Mouse (Mus musculus): ENCODE measurements around the gene Chtop. TPM values are rescaled to one million over a fixed set of nuclear protein-coding genes. Genes with fewer than 3 reads are reported as not detected.
A peak's percentile ranks its signal among the peaks of the same experiment; 100 is the strongest.

The Chtop gene
- total RNA-seq (2015; ENCODE audit: low replicate concordance) = 33.0 and 49.1 TPM in 2 replicates
- 37.8 and 45.3 TPM in 2 replicates for total RNA-seq (2017; ENCODE audit: low replicate concordance)

DNA sequence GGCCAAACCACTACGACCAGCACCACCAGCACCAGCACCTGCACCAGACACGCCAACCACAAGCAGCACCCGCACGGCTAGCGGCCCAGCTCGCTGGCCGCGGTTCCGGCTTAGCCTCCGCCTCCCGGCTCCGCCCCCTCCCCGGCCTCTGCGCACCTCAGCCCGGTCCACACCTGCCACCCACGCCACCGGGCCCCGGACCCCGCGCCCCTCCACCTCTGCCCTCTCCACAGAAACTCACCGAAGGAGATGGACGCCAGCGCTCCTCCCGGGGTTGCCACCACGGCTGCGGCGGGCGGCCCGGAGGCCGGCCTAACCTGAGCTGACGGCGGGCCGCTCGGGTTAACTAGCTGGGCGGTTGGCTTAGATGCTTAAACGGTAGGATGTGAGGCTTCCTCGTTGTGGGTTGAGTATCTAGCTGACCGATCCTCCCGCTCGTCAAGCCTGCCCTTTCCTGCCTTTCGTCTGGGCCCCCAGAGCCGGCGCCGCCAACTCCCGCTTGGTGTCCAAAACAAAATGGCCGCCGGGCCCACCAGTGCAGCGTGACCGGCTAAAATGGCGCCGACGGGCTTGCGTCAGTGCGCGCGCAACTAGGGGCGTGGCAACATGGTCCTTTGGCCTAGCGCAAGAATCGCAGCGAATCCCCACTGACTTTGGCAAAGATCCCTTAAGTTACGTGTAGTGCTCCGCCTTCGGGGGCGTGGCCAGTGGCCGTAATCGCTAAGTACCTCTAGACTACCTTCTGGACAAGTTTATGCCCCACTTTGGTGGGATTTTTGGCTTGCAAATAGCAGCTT, at the start of gene Chtop:
Gene Chtop, minus strand, starts transcription at position 549 of the 797 bp plus-strand sequence.
- ATAC-seq (replicated peaks; ENCODE audit: low FRiP score, poor library complexity, severe bottlenecking) = peak; percentile 89

DNA sequence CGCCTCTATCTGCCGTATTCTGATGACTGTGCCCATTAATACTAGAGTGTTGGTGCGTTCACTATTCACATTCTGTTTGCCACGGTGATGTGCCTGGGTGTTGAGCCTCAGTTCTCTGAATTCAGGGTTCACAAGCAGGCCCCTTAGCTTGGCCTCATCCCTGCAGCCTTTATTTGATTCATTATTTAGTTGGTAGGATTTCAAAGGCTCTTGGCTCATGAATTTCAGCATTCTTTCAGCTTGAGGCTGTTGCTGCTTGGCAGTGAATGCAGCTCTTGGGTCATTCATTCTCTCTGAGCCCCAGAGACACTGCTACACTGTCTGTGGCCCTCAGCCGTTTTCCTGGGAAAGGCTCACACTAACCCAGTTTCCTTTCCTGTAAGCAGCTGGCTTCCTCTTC, 46.7 kb upstream of the Chtop start:
- no peak for ATAC-seq (replicated peaks; ENCODE audit: low FRiP score, poor library complexity, severe bottlenecking)

DNA sequence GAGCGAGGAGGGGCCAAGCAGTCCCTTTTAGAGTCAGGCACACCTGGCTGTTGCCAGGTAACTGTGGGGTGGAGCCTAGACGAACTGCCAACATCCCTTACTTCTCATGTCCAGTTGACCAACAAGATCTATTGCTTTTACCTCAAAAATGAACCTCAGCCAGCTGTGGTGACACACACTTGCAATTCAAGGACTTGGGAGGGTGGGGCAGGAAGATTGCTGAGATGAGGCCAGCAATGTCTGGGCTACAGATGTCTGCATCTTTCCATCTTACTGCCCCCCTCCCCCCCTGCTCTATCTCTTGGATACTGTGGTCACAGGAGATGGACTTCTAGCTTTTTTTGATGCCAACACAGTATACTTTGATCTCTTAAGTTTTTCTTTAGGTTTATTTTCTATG, 42.9 kb upstream of the Chtop start:
- ATAC-seq (replicated peaks; ENCODE audit: low FRiP score, poor library complexity, severe bottlenecking) = no peak

GRCm38 (mm10) chr3:90550421-90550790, 41.1 kb upstream of the Chtop start:
- no peak for ATAC-seq (replicated peaks; ENCODE audit: low FRiP score, poor library complexity, severe bottlenecking)

- ATAC-seq (replicated peaks; ENCODE audit: low FRiP score, poor library complexity, severe bottlenecking) = no peak
Observed at GRCm38 (mm10) chr3:90549676-90550420, 40.5 kb upstream of the Chtop start.

GRCm38 (mm10) chr3:90540904-90541303, 31.6 kb upstream of the Chtop start:
- no peak for ATAC-seq (replicated peaks; ENCODE audit: low FRiP score, poor library complexity, severe bottlenecking)

- ATAC-seq (replicated peaks; ENCODE audit: low FRiP score, poor library complexity, severe bottlenecking) = no peak
Observed at GRCm38 (mm10) chr3:90537905-90538296, 28.6 kb upstream of the Chtop start.

GRCm38 (mm10) chr3:90537141-90537904, 28.0 kb upstream of the Chtop start, which contains the start of gene S100a16:
TSS of gene S100a16 (plus strand) at chr3:90537254.
- ATAC-seq (replicated peaks; ENCODE audit: low FRiP score, poor library complexity, severe bottlenecking) = no peak

GRCm38 (mm10) chr3:90535446-90535845, 26.1 kb upstream of the Chtop start:
- no peak for ATAC-seq (replicated peaks; ENCODE audit: low FRiP score, poor library complexity, severe bottlenecking)

DNA sequence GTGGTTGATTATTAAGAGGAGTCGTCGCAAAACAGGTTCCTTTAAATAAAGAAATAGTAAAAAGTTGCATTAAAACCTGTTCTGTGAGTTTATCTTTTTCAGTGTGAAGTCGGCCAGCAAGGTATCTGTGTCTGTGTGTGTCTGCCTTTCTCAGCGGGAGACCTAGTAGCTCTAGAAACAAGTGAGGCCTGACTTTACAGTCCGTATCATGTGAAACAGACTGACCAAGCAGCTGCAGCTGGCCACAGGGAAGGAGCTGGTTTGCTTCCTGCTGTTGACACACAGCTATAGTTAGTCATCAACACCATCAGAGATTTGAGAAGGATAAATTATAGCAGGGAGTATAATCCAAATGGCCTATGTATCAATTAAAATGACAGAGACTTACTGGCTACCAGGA, 22.4 kb upstream of the Chtop start:
- ATAC-seq (replicated peaks; ENCODE audit: low FRiP score, poor library complexity, severe bottlenecking) = no peak

DNA sequence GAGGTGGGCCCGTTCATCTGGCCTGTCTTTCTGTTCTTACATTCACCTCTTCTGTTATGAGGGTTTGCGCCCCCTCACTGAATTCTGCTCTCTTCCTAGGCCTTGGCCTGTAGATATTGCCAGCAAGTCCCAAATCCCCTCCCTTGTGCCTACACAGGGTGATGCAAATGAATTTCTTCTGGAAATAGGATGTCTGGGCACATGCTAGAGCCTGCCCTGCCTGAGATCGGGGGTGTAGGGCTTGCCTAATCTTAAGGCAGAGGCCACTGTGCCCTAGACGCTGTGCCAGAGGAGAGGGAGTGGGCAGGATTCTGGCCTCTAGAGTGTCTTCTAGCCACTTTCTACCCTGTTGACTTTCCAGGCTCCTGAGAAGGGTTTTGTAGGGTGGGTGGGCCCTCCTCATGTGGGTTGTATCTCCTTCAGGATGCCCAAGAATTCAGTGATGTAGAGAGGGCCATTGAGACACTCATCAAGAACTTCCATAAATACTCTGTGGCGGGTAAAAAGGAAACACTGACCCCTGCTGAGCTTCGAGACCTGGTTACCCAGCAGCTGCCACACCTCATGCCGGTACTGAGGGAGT, 18.1 kb upstream of the Chtop start:
- ATAC-seq (replicated peaks; ENCODE audit: low FRiP score, poor library complexity, severe bottlenecking) = no peak

DNA sequence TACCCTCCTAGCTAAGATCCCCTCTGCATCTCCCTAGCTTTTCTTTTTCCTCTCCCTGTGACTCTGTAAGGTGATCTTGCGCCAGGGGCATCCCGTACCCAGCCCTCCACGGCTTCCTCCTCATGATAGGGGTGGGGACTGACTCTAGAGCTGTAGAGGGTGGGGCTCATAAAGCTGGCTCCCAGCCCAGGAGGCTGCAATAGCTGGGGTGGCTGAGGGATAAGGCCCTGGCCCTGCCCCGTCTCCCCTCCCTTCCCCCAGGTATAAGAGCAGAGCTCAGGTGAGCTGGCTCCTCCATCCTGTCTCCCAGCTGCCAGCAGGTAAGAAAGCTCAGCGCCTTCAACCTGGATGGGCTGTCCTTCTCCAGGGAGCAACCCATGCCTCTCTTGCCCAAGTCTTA, 17.3 kb upstream of the Chtop start, which contains the start of gene S100a14:
Gene S100a14, plus strand, starts transcription at position 277 of the 400 bp plus-strand sequence.
- ATAC-seq (replicated peaks; ENCODE audit: low FRiP score, poor library complexity, severe bottlenecking) = peak; percentile 60

- no peak for ATAC-seq (replicated peaks; ENCODE audit: low FRiP score, poor library complexity, severe bottlenecking)
Observed at GRCm38 (mm10) chr3:90526076-90526475, 16.8 kb upstream of the Chtop start.

DNA sequence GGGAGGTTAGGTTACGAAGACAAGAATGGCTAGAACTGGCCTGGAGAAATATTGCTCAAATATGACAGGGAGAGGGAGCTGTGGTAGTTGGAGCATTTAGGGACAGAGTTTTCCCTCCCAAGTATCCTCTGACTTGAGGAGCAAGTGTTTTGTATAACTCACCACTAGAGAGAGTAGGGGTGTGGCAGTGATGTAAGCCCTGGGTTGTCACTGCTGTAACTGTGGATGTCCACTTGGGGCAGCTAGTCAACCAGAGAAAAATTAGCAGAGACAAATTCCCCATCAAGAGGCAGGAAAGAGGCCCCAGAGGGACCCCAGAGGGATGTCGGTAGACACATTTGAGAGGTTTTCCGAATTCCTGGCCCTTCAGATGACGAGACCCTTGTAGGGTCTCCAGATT, 16.1 kb upstream of the Chtop start:
- ATAC-seq (replicated peaks; ENCODE audit: low FRiP score, poor library complexity, severe bottlenecking) = peak; percentile 81

GRCm38 (mm10) chr3:90517711-90518110, 8.4 kb upstream of the Chtop start:
- no peak for ATAC-seq (replicated peaks; ENCODE audit: low FRiP score, poor library complexity, severe bottlenecking)

DNA sequence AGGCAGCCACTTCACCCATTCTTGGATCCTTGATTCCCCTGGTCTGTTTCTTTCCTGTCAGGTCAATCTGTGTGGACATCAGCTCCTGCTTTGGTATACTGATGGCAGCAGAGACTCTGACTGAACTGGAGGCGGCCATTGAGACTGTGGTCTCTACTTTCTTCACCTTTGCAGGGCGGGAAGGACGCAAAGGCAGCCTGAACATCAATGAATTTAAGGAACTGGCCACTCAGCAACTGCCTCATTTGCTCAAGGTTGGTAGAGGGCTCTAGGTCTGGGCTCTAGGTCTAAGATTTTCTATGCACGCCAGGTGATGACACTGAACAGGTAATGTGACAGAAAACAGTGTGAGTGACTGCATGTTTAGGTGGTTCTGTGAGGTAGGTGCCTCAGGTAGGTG, 6.5 kb upstream of the Chtop start:
- no peak for ATAC-seq (replicated peaks; ENCODE audit: low FRiP score, poor library complexity, severe bottlenecking)

- peak; percentile 12; the same call in 1 of the 2 replicates for ATAC-seq (replicated peaks; ENCODE audit: low FRiP score, poor library complexity, severe bottlenecking)
Observed at GRCm38 (mm10) chr3:90515242-90515641, 5.9 kb upstream of the Chtop start.

DNA sequence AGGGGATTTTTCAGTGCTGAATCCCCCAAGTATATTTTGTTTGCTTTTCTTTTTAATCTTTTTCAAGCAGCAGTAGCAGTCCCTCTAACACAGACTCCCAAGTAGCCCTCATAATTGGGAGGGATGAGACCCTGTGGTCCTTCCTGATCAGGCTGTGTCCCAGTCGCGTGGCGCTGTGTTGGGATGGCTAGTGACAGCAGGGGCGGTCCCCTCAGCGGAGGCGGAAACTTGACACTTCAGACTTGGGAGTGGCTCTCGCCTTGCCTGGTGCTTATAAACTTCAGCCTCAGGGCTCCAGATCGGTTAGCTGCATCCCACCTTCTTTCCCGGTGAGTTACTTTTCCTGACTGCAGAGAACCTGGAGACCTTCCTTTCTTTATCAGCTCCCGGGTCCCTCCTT, 5.4 kb upstream of the Chtop start:
- ATAC-seq (replicated peaks; ENCODE audit: low FRiP score, poor library complexity, severe bottlenecking) = peak; percentile 90

- ATAC-seq (replicated peaks; ENCODE audit: low FRiP score, poor library complexity, severe bottlenecking) = peak; percentile 47
Observed at GRCm38 (mm10) chr3:90513796-90514590, 4.7 kb upstream of the Chtop start, which contains the start of the genes S100a1 and S100a13. TSS of gene S100a1 (minus strand) at chr3:90514392. TSS of gene S100a13 (plus strand) at chr3:90514435.
